Mouse (Mus musculus) gastrocnemius, adult 8-10 months (tissue): ENCODE results near the gene Pam. TPM values are rescaled to one million over a fixed set of nuclear protein-coding genes. Genes with fewer than 3 reads are reported as not detected.
A peak's percentile ranks its signal among the peaks of the same experiment; 100 is the strongest.
"Not testable (repeated sequence)": the region's sequence is repeated elsewhere in the genome, so short reads cannot be mapped to it uniquely, and the experiment has no call there.

ENCODE experiments used
- DNase-seq, 2 experiments: peaks; one replicate each; pipeline ENCODE4 v3.0.0; 2022; ENCODE audit warnings: low spot score in 2 of 2
- total RNA-seq, 4 experiments: library from RNA; stranded (reverse); gene quantifications; 2 replicates each; pipeline ENCODE4 v1.2.4; 2022

Pam gene
- total RNA-seq, 4 experiments from 2014 or later = 19.6 to 32.4 (median 23.9) TPM

GRCm38 (mm10) chr1:97769904-97770753 lies 325.3 kb downstream of the Pam start, which contains the start of the genes Gin1 and Ppip5k2:
Gene Gin1, plus strand, starts transcription at chr1:97770172.
Gene Ppip5k2, minus strand, starts transcription at chr1:97770411.
- peak; percentile 87 to 90 for DNase-seq

- DNase-seq = no peak
These were observed 326.0 kb downstream of the Pam start for GRCm38 (mm10) chr1:97769294-97769903.

- no peak for DNase-seq
These were observed 326.5 kb downstream of the Pam start for GRCm38 (mm10) chr1:97768906-97769293.

- DNase-seq = no peak
These were observed 327.4 kb downstream of the Pam start for GRCm38 (mm10) chr1:97768089-97768488.

GRCm38 (mm10) chr1:97765712-97766111 lies 329.7 kb downstream of the Pam start:
- not testable (repeated sequence) for DNase-seq

- DNase-seq = no peak
These were observed 334.0 kb downstream of the Pam start for GRCm38 (mm10) chr1:97761477-97761876.

GRCm38 (mm10) chr1:97760598-97760997 lies 334.8 kb downstream of the Pam start:
- no peak for DNase-seq

GRCm38 (mm10) chr1:97759841-97760240 lies 335.6 kb downstream of the Pam start:
- no peak for DNase-seq

- DNase-seq = no peak
These were observed 341.1 kb downstream of the Pam start for GRCm38 (mm10) chr1:97754392-97754791.

- no peak for DNase-seq
These were observed 342.2 kb downstream of the Pam start for GRCm38 (mm10) chr1:97753216-97753615.

- DNase-seq = no peak
These were observed 347.3 kb downstream of the Pam start for GRCm38 (mm10) chr1:97748163-97748562.

- no peak for DNase-seq
These were observed 349.2 kb downstream of the Pam start for GRCm38 (mm10) chr1:97746261-97746660.

- no peak for DNase-seq
These were observed 349.7 kb downstream of the Pam start for GRCm38 (mm10) chr1:97745712-97746111.
